Mouse (Mus musculus) WW6 (cell line): ENCODE measurements around the gene Baiap2l1.
"Not testable (repeated sequence)": the region's sequence is repeated elsewhere in the genome, so short reads cannot be mapped to it uniquely, and the experiment has no call there.

Source experiments
- DNase-seq: peaks from one replicate; pipeline ENCODE4 v3.0.0-alpha.2; 2013; ENCODE audit warnings: low read depth, low spot score

The Baiap2l1 gene

GRCm38 (mm10) chr5:144351185-144351584 lies 6.7 kb downstream of the Baiap2l1 start:
- DNase-seq = no peak

GRCm38 (mm10) chr5:144344592-144344991 lies 13.3 kb downstream of the Baiap2l1 start:
- no peak for DNase-seq

- no peak for DNase-seq
These were observed 16.8 kb downstream of the Baiap2l1 start for GRCm38 (mm10) chr5:144341085-144341484.

GRCm38 (mm10) chr5:144338787-144339186 lies 19.1 kb downstream of the Baiap2l1 start:
- DNase-seq = no peak

GRCm38 (mm10) chr5:144335357-144335756 lies 22.6 kb downstream of the Baiap2l1 start:
- not testable (repeated sequence) for DNase-seq

GRCm38 (mm10) chr5:144334010-144334409 lies 23.9 kb downstream of the Baiap2l1 start:
- DNase-seq = no peak

GRCm38 (mm10) chr5:144322717-144323116 lies 35.2 kb downstream of the Baiap2l1 start:
- DNase-seq = no peak

- DNase-seq = no peak
These were observed 36.2 kb downstream of the Baiap2l1 start for GRCm38 (mm10) chr5:144321681-144322080.

GRCm38 (mm10) chr5:144318286-144318685 lies 39.6 kb downstream of the Baiap2l1 start:
- DNase-seq = no peak

GRCm38 (mm10) chr5:144317426-144317825 lies 40.5 kb downstream of the Baiap2l1 start:
- DNase-seq = no peak

GRCm38 (mm10) chr5:144316442-144316841 lies 41.5 kb downstream of the Baiap2l1 start:
- DNase-seq = no peak

- no peak for DNase-seq
These were observed 43.0 kb downstream of the Baiap2l1 start for GRCm38 (mm10) chr5:144314731-144315494.

GRCm38 (mm10) chr5:144313335-144313734 lies 44.6 kb downstream of the Baiap2l1 start:
- no peak for DNase-seq

GRCm38 (mm10) chr5:144312183-144312582 lies 45.7 kb downstream of the Baiap2l1 start:
- DNase-seq = no peak

- no peak for DNase-seq
These were observed 49.0 kb downstream of the Baiap2l1 start for GRCm38 (mm10) chr5:144308929-144309328.

GRCm38 (mm10) chr5:144303071-144303470 lies 54.8 kb downstream of the Baiap2l1 start:
- DNase-seq = no peak

- no peak for DNase-seq
These were observed 61.8 kb downstream of the Baiap2l1 start for GRCm38 (mm10) chr5:144296090-144296604.

GRCm38 (mm10) chr5:144295357-144295756 lies 62.6 kb downstream of the Baiap2l1 start:
- DNase-seq = no peak

- DNase-seq = no peak
These were observed 63.0 kb downstream of the Baiap2l1 start for GRCm38 (mm10) chr5:144294908-144295307.

- no peak for DNase-seq
These were observed 68.0 kb downstream of the Baiap2l1 start for GRCm38 (mm10) chr5:144289769-144290440.

GRCm38 (mm10) chr5:144288391-144288790 lies 69.5 kb downstream of the Baiap2l1 start:
- no peak for DNase-seq

- DNase-seq = no peak
These were observed 70.6 kb downstream of the Baiap2l1 start for GRCm38 (mm10) chr5:144287267-144287820.
